Mouse (Mus musculus) embryonic fibroblast, embryonic 13.5 days (primary cell): ENCODE measurements around the gene Camkk2.

Source experiments
- CTCF ChIP-seq: IDR thresholded peaks from 2 replicates; pipeline ENCODE4 v1.5.1; 2011; ENCODE audit warnings: mild to moderate bottlenecking, control low read depth, low read length, moderate library complexity, borderline replicate concordance; ENCODE audit not compliant: insufficient read depth
- POLR2A ChIP-seq: IDR thresholded peaks from 2 replicates; pipeline ENCODE4 v1.6.1; 2011; ENCODE audit warnings: low read depth, mild to moderate bottlenecking, control low read depth, low read length, moderate library complexity

DNA sequence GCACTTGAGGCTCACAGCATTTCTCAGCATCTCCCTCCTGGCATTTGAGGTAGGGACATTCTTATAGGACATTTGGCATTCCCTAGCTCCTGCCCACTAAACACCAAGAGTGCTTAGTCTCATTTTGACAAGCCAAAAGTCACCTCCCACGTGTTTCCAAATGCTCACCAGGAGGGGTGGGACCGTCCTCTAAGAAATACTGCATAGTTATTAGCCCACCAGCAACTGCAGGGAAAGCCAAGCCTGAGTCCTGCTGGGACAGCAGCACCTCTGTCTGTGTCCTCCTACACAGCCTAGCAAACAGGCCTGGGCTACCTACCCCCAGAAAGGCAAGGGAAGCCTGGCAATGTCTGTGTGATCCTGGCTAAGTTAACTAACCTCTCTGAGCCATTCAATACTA lies 1.9 kb downstream of the Camkk2 start:
- TF ChIP-seq CTCF = no peak
- no peak for TF ChIP-seq POLR2A
